Mouse (Mus musculus): Measurements from ENCODE around the gene Smarcc2.
"Not testable (repeated sequence)": the region's sequence is repeated elsewhere in the genome, so short reads cannot be mapped to it uniquely, and the experiment has no call there.

Gene Smarcc2

GRCm38 (mm10) chr10:128442718-128443117 is 16.3 kb upstream of the Smarcc2 start:
- no peak for DNase-seq (ENCODE audit: low spot score in 2 of 2)

DNA sequence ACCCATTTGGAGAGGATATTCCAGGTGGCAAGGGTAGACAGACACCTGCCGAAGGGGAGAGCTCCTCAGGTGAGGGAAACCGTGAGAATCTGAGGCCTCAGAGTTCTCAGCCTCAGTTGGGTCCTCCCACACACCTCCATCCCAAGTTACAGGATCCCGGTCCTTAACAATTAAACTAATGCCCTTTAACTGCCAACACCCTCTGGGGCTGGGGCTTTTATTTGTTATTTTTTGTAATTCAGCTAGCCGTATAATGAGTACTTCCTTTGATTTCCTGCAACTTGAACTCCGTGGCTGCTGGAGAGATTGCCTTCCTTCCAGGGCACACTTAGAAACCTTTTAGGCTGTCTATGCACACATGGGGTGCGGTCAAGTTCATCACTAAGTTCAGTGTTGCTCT is 14.7 kb upstream of the Smarcc2 start:
- no peak for DNase-seq (ENCODE audit: low spot score in 2 of 2)

DNA sequence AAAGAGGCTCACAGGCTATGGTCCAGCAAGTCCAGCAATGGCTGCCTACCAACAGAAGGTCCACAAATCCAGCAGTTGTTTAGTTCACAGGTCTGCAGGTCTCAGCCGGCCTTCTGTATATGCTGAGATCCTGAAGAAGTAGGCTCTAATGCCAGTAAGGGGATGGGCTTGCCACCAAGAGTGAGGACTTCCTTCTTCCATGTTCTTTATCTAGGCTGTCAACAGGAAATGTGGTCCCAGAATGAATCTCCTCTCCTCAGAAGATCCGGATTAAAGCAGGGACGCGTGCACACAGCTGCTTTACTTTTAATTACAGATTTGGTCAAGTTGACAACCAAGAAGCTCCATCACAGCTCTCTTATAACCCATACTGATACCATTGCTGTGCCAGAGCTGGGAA is 13.6 kb upstream of the Smarcc2 start:
- DNase-seq (ENCODE audit: low spot score in 2 of 2), result no peak

- no peak for DNase-seq (ENCODE audit: low spot score in 2 of 2)
These were observed 8.0 kb upstream of the Smarcc2 start for GRCm38 (mm10) chr10:128451014-128451413.

DNA sequence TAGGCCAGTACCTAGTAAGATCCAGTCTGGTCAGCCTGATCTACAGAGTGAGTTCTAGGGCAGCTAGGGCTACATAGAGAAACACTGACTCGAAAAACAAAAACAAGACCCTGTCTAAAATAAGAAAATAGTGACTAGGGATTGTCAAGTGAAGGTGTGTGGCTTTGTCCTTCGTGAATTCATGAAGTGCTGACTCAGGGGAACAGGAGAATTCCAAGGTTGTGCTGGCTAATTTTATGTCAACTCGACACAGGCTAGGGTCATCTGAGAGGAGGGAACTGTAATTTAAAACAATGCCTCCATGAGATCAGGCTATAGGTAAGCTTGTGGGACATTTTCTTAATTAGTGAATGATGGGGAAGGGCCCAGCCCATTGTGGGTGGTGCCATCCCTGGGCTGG is 4.6 kb upstream of the Smarcc2 start:
- no peak for DNase-seq (ENCODE audit: low spot score in 2 of 2)

DNA sequence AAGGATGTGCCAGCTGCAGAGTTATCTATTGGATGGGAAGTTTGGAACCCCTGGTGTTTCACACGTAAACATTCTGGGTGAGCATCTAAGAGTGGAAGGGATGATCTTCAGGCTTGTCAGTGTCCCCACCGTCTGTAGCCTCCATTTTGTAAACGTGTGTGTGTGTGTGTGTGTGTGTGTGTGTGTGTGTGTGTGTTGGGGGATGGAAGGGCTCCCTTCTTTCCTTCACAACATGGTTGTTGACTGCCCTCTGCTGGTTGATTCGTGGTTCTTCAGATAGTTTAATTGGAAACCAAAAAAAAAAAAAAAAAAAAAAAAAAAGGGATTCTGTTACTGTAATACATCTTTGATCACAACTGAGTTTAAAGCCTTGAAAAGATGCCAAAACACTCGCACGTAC is 3.8 kb upstream of the Smarcc2 start:
- DNase-seq (ENCODE audit: low spot score in 2 of 2), result peak in 1 of 2 experiments; percentile 69

DNA sequence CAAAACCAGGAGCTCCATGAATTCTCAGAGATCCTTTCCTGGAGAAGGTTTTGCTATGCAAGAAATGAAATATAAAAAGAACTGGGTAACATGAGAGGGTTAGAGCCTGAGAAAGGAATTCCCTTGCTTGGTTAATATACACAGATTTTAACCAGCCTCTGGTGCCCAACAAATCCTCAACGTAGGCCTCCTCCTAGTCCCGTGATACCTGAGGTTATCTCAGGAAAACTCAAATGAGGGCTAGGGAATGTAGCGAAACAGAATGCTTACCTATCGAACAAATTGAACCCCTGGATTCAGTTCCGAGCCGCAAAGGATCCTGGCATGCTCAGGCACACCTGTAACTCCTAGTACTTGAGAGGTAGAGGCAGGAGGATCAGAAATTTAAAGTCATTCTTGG is 1.4 kb upstream of the Smarcc2 start:
- DNase-seq (ENCODE audit: low spot score in 2 of 2), result no peak

- DNase-seq (ENCODE audit: low spot score in 2 of 2), result peak; percentile 70 to 94
These were observed 715 bp upstream of the Smarcc2 start for GRCm38 (mm10) chr10:128458348-128458718.

DNA sequence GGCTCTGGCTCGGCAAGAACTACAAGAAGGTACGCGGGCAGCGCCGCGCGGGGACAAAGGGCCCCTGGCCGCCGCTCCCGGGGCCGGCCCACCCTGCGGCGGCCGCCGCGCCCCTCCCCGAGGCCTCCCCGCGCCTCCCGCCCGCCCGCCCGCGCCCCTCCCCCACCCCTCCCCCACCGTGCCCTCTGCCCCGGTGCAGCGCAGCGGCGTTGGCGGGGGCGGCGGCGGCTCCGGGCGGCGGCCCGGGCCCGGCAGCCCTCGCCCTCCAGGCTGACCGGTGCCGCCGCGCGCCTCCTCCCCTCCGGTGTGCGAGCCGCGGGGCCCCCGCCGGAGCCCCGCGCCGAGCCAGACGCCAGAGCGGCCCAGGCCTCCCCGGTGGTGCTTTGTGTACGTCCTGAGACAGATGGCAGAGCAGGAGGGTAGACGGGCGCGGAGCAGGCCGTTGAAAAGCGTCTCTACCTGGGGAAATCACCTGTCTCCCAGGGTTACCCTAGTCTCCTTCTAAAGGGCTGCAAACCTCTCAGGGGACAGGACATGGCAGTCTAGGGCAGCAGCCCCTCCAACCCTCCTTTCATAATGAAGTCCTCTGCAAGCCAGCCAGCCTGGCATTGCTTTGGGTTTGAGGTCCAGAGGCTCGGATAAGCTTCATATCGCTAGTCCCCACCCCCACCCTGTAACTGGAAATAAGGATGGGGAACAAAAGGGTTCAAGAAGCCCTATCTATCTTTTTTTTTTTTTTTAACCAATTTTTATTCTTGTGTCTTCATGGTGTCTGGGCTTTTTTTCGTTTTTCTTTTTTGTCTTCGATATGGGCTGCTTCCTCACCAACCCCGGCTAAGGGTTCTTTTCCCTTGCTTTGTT is 591 bp downstream of the Smarcc2 start:
- peak in 1 of 2 experiments; percentile 40 for DNase-seq (ENCODE audit: low spot score in 2 of 2)

DNA sequence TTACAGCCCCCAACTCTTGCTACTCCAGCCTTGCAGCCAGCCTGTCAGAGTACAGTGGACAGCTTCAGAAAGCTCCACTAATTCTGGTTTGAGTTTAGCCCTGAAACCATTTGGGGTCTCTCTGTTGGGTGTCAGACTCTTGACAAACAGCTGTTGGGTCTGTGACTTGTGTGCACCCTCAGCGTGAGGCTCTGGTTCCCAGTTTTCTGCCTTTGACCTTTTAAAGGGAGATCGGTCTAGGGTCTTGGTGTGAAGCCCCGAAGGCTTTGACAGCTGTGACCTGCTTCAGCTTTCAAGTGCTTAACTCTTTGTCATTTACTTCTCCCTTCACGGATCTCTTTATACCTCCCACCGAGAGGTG is 1.2 kb downstream of the Smarcc2 start:
- DNase-seq (ENCODE audit: low spot score in 2 of 2), result no peak

- DNase-seq (ENCODE audit: low spot score in 2 of 2), result no peak
These were observed 15.3 kb downstream of the Smarcc2 start for GRCm38 (mm10) chr10:128474366-128474765.

- no peak for DNase-seq (ENCODE audit: low spot score in 2 of 2)
These were observed 27.3 kb downstream of the Smarcc2 start for GRCm38 (mm10) chr10:128486370-128486769.

GRCm38 (mm10) chr10:128487861-128488712 is 29.0 kb downstream of the Smarcc2 start:
- DNase-seq (ENCODE audit: low spot score in 2 of 2), result no peak

- no peak for DNase-seq (ENCODE audit: low spot score in 2 of 2)
These were observed 29.7 kb downstream of the Smarcc2 start for GRCm38 (mm10) chr10:128488776-128489175.

- DNase-seq (ENCODE audit: low spot score in 2 of 2), result no peak
These were observed 30.3 kb downstream of the Smarcc2 start for GRCm38 (mm10) chr10:128489380-128489779.

DNA sequence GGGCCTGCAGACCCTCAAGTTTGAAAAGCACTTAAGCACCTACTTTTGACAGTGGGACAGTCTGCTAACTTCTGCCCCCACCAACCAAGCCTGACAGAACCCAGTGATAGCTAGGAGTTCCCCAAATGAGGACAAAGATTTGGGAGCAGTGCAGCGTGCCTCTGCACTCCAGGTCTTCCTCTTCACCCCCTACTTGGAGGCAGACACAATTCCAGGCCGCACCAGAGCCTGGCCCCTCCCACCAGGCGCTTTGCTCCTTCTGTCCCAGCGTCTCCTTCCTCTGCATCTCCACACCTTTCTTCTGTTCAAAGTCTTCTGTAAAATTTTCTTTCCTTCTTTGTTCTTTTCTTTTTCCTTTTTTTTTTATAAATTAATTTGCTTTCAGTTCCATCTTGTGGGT is 30.7 kb downstream of the Smarcc2 start:
- DNase-seq (ENCODE audit: low spot score in 2 of 2), result no peak

GRCm38 (mm10) chr10:128490232-128490631 is 31.2 kb downstream of the Smarcc2 start:
- DNase-seq (ENCODE audit: low spot score in 2 of 2), result no peak

DNA sequence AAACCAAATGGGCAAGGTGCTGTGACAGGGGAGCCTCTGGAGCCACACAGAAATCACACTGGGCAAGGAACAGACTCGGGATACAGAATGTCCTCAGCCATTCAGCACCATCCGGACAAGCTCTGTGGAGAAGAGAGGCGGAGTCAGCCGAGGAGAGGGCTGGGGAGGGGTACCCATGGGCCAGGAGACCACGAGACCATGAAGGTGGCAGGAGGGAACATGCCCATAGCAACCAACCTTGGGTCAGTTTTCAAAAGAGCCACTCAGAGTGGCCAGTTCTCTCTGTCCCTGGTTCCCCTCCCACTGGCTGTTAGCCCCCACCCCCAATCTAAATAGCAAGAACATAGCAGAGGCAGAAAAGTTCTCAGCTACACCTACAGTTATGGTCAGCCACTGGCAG is 31.9 kb downstream of the Smarcc2 start:
- DNase-seq (ENCODE audit: low spot score in 2 of 2), result no peak

DNA sequence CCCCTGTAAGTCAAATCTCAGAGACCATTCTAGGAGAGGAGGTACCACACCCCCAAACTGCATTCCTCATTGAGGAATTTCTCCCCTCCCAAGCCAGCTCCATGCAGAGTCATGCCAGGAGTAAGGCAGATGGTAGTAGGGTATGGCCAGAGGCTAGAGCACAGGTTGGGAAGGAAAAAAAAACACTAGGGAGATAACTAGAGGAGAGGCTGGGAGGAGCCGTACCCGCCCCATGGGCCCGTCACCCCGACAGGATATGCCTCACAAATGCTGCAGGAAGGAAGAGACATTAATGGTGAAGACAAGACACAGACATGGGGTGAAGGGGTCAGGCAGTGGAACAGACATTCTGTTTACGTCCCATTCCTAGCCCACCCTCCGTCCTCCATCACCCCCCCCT is 32.4 kb downstream of the Smarcc2 start:
- DNase-seq (ENCODE audit: low spot score in 2 of 2), result no peak

- DNase-seq (ENCODE audit: low spot score in 2 of 2), result not testable (repeated sequence)
These were observed 33.0 kb downstream of the Smarcc2 start for GRCm38 (mm10) chr10:128492051-128492450.

- DNase-seq (ENCODE audit: low spot score in 2 of 2), result peak; percentile 61 to 68
These were observed 33.7 kb downstream of the Smarcc2 start for GRCm38 (mm10) chr10:128492633-128493311.

DNA sequence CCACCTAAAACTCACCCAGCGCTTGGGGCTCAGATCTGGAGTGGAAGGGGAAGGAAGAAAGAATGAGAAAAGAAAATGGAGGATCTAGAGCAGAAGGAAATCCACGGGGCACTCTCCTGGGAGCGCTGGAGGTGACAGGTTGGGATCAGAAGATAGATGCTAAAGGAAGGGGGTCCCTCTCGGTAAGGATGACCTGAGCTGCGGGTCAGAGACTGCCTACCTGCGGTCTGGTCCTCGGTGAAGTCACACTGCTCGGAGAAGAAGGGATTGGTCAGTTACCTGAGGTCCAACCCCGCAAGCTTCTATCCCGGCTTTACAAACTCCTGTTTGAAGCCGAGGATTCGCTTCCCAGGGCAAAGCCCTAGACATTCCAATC is 34.3 kb downstream of the Smarcc2 start:
- no peak for DNase-seq (ENCODE audit: low spot score in 2 of 2)
